Mouse (Mus musculus) midbrain, postnatal 0 days (tissue): ENCODE results near the gene Kcnk1. TPM values are rescaled to one million over a fixed set of nuclear protein-coding genes. Genes with fewer than 3 reads are reported as not detected.
A peak's percentile ranks its signal among the peaks of the same experiment; 100 is the strongest.

Experiments
- ATAC-seq: fragments of 200-750 bp; cut with Nextera tagmentation; 2 replicates; pipeline ENCODE4 v1.8.0; 2017; ENCODE audit warnings: moderate number of reproducible peaks, mild to moderate bottlenecking, moderate TSS enrichment, moderate library complexity; ENCODE audit not compliant: low FRiP score
- DNase-seq: peaks from one replicate; pipeline ENCODE4 v3.0.0-alpha.2; 2015; ENCODE audit warnings: low spot score
- H3K27ac ChIP-seq: fragments of 300-500 bp; sonication (generic); 2 replicates; pipeline ENCODE4 v1.5.1; 2014; ENCODE audit warnings: low read depth, mild to moderate bottlenecking, low read length, mixed read lengths
- H3K27me3 ChIP-seq: fragments of 300-500 bp; sonication (generic); 2 replicates; pipeline ENCODE4 v1.6.1; 2014; ENCODE audit warnings: low read length, control low read depth, mixed read lengths; ENCODE audit not compliant: insufficient read depth
- H3K36me3 ChIP-seq: fragments of 300-500 bp; sonication (generic); 2 replicates; pipeline ENCODE4 v1.6.1; 2014; ENCODE audit warnings: low read length, control low read depth, mixed read lengths; ENCODE audit not compliant: insufficient read depth
- H3K4me1 ChIP-seq: fragments of 300-500 bp; sonication (generic); 2 replicates; pipeline ENCODE4 v1.6.1; 2014; ENCODE audit warnings: mild to moderate bottlenecking, control low read depth, antibody characterized with exemption, low read length, mixed read lengths; ENCODE audit not compliant: insufficient read depth
- H3K4me2 ChIP-seq: fragments of 300-500 bp; sonication (generic); 2 replicates; pipeline ENCODE4 v1.6.1; 2014; ENCODE audit warnings: low read depth, mild to moderate bottlenecking, low read length, mixed read lengths; ENCODE audit not compliant: poor library complexity, severe bottlenecking
- H3K4me3 ChIP-seq: fragments of 300-500 bp; sonication (generic); 2 replicates; pipeline ENCODE4 v1.5.1; 2014; ENCODE audit warnings: low read depth, mild to moderate bottlenecking, low read length, moderate library complexity
- H3K9ac ChIP-seq: fragments of 300-500 bp; sonication (generic); replicated peaks from 2 replicates; pipeline ENCODE4 v1.6.1; 2014; ENCODE audit warnings: mild to moderate bottlenecking, low read length, moderate library complexity, mixed read lengths; ENCODE audit not compliant: poor library complexity, severe bottlenecking
- H3K9me3 ChIP-seq: fragments of 300-500 bp; sonication (generic); 2 replicates; pipeline ENCODE4 v1.6.1; 2016; ENCODE audit warnings: low read length, control low read depth
- CTCF ChIP-seq: IDR thresholded peaks from 2 replicates; pipeline ENCODE4 v1.5.1; 2016; ENCODE audit warnings: antibody characterized with exemption, mild to moderate bottlenecking
- WGBS: fragments of 180-500 bp; shearing (Covaris S2); extraction: QIAGEN DNeasy Blood & Tissue Kit; methylation state at CpG from one replicate; pipeline ENCODE4 v1.1.7; 2014; 5-methylcytosine and 5-hydroxymethylcytosine counted together
- polyA plus RNA-seq: library from polyadenylated mRNA; unstranded; fragments of >200 nt; fragmentation: Nextera tagmentation; extraction: Ambion mirVana; gene quantifications from 2 replicates; pipeline ENCODE4 v1.2.1, GENCODE M21; 2015
- total RNA-seq: library from RNA; depleted of rRNA; stranded (reverse); fragments of >200 nt; gene quantifications from 2 replicates; pipeline ENCODE4 v1.2.3, GENCODE M21; 2014

Gene Kcnk1
- total and polyA plus RNA-seq, 2 experiments from 2014 or later, result 24.1 to 52.1 TPM

DNA sequence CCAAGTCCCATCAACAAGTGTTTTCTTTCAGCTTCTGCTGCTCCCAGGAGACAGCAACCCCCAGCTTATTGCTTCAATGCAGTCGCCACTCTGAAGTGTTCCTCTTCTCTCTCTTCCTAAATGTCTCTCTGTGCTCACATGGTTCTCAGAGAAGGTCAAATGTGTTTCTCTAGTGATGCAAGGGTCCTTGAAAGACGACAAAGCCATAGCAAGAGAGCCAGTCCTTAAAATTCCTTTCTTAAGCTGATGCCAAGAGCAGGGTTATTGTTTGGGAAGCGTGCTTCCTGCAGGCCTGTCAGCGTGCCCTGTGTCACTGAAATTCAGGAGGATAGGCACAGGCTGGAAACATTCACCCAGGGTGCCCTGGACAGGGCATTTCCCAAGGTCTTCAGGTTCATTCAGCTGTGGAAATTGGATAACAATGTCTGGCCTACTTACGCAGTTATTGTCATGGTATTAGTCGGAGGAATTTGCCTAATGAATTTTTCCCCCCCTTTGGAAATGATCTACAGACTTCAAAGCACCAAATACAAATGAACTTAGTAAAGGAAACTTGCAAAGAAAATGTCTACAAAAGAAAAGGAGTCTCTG, 7.9 kb upstream of the Kcnk1 start:
- Histone ChIP-seq H3K27me3 (peaks cover 3% of the 10 kb centered on the region; the same call in 1 of the 2 replicates), H3K4me3 (no peak overlapping the region), H3K9me3 (no peaks in the 10 kb centered on the region), H3K27ac (no peak overlapping the region), H3K4me1 (no peaks in the 10 kb centered on the region; the same call in 1 of the 2 replicates), H3K9ac (no peak overlapping the region), H3K36me3 (no peaks in the 10 kb centered on the region), H3K4me2 (no peak overlapping the region)
- ATAC-seq (no peak), DNase-seq (peak; percentile 40)
- no peak for TF ChIP-seq CTCF
- WGBS, result 26% methylated on average over 6 of the region's 6 CpGs

DNA sequence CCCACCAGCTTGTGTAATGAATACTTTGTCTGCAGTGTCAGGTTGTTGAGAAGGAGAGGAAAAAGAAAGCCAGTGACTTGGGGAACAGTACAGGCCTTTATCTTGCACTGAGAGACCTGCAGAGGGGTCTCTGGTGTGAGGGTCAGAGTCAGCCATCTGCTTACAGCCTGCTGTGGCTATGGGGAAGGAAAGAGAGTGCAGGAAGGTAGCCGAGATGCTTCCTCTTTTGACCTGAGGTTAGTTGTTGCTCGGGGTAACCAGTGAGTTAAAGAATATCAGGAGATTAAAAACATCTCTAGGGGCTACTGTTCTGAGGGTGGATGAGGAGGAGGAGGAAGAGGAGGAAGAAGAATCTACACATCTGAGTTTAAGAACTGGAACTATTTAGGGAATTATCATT, 7.0 kb upstream of the Kcnk1 start:
- DNase-seq (no peak), ATAC-seq (no peak)
- no peak overlapping the region for H3K4me3 ChIP-seq
- H3K9me3 ChIP-seq, result no peaks in the 10 kb centered on the region
- H3K4me1 ChIP-seq, result no peaks in the 10 kb centered on the region; the same call in 1 of the 2 replicates
- no peaks in the 10 kb centered on the region for H3K36me3 ChIP-seq
- no peak for TF ChIP-seq CTCF
- H3K27ac ChIP-seq, result no peak overlapping the region
- no peak overlapping the region for H3K4me2 ChIP-seq
- 52% methylated on average over 2 of the region's 2 CpGs for WGBS
- peaks cover 3% of the 10 kb centered on the region; the same call in 1 of the 2 replicates for H3K27me3 ChIP-seq
- no peak overlapping the region for H3K9ac ChIP-seq

GRCm38 (mm10) chr8:125993636-125994035, 1.3 kb upstream of the Kcnk1 start:
- H3K4me3 ChIP-seq, result no peak overlapping the region
- no peak for ATAC-seq
- no peaks in the 10 kb centered on the region for H3K36me3 ChIP-seq
- DNase-seq, result no peak
- no peaks in the 10 kb centered on the region for H3K9me3 ChIP-seq
- no peak overlapping the region for H3K9ac ChIP-seq
- whole genome bisulfite sequencing, result 84% methylated on average over 9 of the region's 9 CpGs
- no peak overlapping the region for H3K27ac ChIP-seq
- H3K4me1 ChIP-seq, result peaks cover 20% of the 10 kb centered on the region; the same call in 1 of the 2 replicates
- no peaks in the 10 kb centered on the region for H3K27me3 ChIP-seq
- TF ChIP-seq CTCF, result no peak
- no peak overlapping the region for H3K4me2 ChIP-seq

DNA sequence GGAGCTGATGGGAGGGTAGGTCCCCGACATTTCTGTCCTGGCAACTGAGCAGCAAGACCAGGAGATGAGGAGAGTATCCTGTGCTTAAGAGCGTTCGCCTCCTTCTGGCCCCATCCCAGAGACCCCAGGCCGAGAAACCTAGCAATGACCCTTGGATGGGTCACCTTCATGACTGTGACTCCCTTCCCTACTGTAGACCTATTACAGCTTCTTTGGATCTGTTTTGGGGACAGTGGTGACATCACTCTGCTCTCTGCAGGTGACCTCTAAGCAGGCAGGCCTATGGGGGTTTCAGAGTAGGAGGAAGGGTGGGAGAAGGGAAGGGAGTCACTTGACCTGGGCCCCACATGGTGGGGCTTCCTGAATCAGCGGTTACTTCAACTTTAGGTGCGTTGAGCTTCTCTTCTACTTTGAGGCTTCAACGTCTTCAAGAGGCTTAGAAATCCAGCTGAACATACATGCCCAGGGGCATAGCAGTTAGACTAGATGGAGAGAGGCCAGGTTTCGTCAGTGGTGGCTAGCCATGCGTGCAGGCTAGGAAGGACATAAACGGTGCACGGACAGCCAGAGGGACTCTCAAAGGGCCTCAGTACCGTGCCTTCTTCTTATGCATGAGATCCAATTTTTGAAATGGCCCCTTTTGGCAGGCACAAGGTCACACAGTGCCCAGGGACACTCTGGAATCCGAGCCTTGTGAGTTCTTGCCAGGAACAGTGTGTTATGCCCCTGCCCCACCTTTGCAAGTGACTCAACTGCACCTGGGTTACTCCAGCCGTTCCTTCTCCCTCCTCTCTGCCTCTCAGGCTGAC, 1.3 kb downstream of the Kcnk1 start:
- Histone ChIP-seq H3K9ac (peak overlapping the region; percentile 61), H3K27me3 (no peaks in the 10 kb centered on the region), H3K4me2 (peak overlapping the region; percentile 86), H3K4me1 (peaks cover 20% of the 10 kb centered on the region; the same call in 1 of the 2 replicates), H3K36me3 (no peaks in the 10 kb centered on the region), H3K27ac (no peak overlapping the region), H3K9me3 (no peaks in the 10 kb centered on the region), H3K4me3 (peak overlapping the region; percentile 57)
- WGBS, result 19% methylated on average over 14 of the region's 14 CpGs
- DNase-seq, result no peak
- no peak for TF ChIP-seq CTCF
- 0 out of 2 replicates have a peak, but pooled peaks have one; percentile 15 for ATAC-seq

GRCm38 (mm10) chr8:125996980-125997379, 2.0 kb downstream of the Kcnk1 start:
- TF ChIP-seq CTCF, result no peak
- Histone ChIP-seq H3K36me3 (no peaks in the 10 kb centered on the region), H3K9me3 (no peaks in the 10 kb centered on the region), H3K4me3 (peak overlapping the region; percentile 57), H3K4me2 (peak overlapping the region; percentile 86), H3K27ac (no peak overlapping the region), H3K27me3 (no peaks in the 10 kb centered on the region), H3K4me1 (peaks cover 20% of the 10 kb centered on the region; the same call in 1 of the 2 replicates), H3K9ac (0 out of 2 replicates have a peak overlapping the region, but pooled peaks have one; percentile 8)
- no peak for DNase-seq
- 36% methylated on average over 6 of the region's 6 CpGs for WGBS
- ATAC-seq, result no peak

GRCm38 (mm10) chr8:125997550-125997949, 2.6 kb downstream of the Kcnk1 start:
- 57% methylated on average over 5 of the region's 5 CpGs for WGBS
- H3K4me1 ChIP-seq, result peaks cover 20% of the 10 kb centered on the region; the same call in 1 of the 2 replicates
- DNase-seq (no peak), ATAC-seq (no peak)
- peak overlapping the region; percentile 86 for H3K4me2 ChIP-seq
- 0 out of 2 replicates have a peak overlapping the region, but pooled peaks have one; percentile 8 for H3K9ac ChIP-seq
- no peak overlapping the region for H3K27ac ChIP-seq
- peak overlapping the region; percentile 57 for H3K4me3 ChIP-seq
- H3K36me3 ChIP-seq, result no peaks in the 10 kb centered on the region
- no peaks in the 10 kb centered on the region for H3K27me3 ChIP-seq
- TF ChIP-seq CTCF, result no peak
- no peaks in the 10 kb centered on the region for H3K9me3 ChIP-seq
